Mouse (Mus musculus) cerebellum, postnatal 14 days (tissue): ENCODE data around the gene Obox3.
"Not testable (repeated sequence)": the region's sequence is repeated elsewhere in the genome, so short reads cannot be mapped to it uniquely, and the experiment has no call there.

Source experiments
- DNase-seq, 2 experiments: peaks; one replicate each; pipeline ENCODE4 v3.0.0; 2021; ENCODE audit warnings: mixed read lengths in 2 of 2

The Obox3 gene

GRCm38 (mm10) chr7:15639802-15640201 lies at the start of gene Obox3:
Obox3 (minus strand) TSS chr7:15639902.
- DNase-seq = not testable (repeated sequence)

- DNase-seq = not testable (repeated sequence)
These were observed 130.3 kb downstream of the Obox3 start for GRCm38 (mm10) chr7:15509411-15509810.
